Mouse (Mus musculus): ENCODE measurements around the gene Cox10.

DNA sequence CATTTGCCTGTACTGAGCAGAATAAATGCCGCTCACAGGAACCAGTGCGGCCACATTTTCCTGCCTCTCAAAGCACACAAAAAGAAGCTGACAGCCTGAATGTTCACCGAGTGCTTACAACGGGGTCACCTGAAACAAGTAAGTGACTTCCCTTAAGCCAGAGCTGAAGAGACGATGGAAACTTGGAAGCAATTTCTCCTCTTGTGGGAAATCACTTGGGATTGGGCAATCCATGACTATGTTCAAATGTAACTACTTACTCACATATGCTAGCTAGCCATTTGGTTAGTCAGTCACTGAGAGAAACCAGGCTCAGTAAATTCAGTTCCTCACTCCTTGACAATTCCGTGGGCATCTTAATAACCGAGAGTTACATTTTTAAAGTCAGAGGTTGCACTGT, 43.0 kb downstream of the Cox10 start:
- TF ChIP-seq CTCF (IDR thresholded peaks at IDR 0.05; ENCODE audit: control insufficient read depth, insufficient read depth, low read length) (no peak), POLR2A (IDR thresholded peaks at IDR 0.05; ENCODE audit: borderline replicate concordance, control insufficient read depth, low read depth, low read length) (no peak)
